Mouse (Mus musculus): ENCODE measurements around the gene Hes2. TPM values are rescaled to one million over a fixed set of nuclear protein-coding genes. Genes with fewer than 3 reads are reported as not detected.

Hes2 gene
- total RNA-seq, 2 experiments from 2014 or later: not detected

- peak in 1 of 2 experiments; percentile 53 for DNase-seq (ENCODE audit: low spot score in 2 of 2)
Observed at GRCm38 (mm10) chr4:152184353-152185035, 25.8 kb downstream of the Hes2 start.

GRCm38 (mm10) chr4:152185137-152185509 is 26.5 kb downstream of the Hes2 start:
- no peak for DNase-seq (ENCODE audit: low spot score in 2 of 2)

- no peak for DNase-seq (ENCODE audit: low spot score in 2 of 2)
Observed at GRCm38 (mm10) chr4:152185510-152186204, 27.0 kb downstream of the Hes2 start.

- DNase-seq (ENCODE audit: low spot score in 2 of 2): no peak
Observed at GRCm38 (mm10) chr4:152186205-152187082, 27.8 kb downstream of the Hes2 start.

GRCm38 (mm10) chr4:152187142-152187541 is 28.5 kb downstream of the Hes2 start:
- no peak for DNase-seq (ENCODE audit: low spot score in 2 of 2)

GRCm38 (mm10) chr4:152188651-152189050 is 30.0 kb downstream of the Hes2 start:
- DNase-seq (ENCODE audit: low spot score in 2 of 2): no peak

GRCm38 (mm10) chr4:152189071-152189470 is 30.4 kb downstream of the Hes2 start:
- no peak for DNase-seq (ENCODE audit: low spot score in 2 of 2)

- no peak for DNase-seq (ENCODE audit: low spot score in 2 of 2)
Observed at GRCm38 (mm10) chr4:152189691-152190090, 31.0 kb downstream of the Hes2 start.

- DNase-seq (ENCODE audit: low spot score in 2 of 2): no peak
Observed at GRCm38 (mm10) chr4:152190096-152190653, 31.5 kb downstream of the Hes2 start.

GRCm38 (mm10) chr4:152190701-152191100 is 32.0 kb downstream of the Hes2 start:
- DNase-seq (ENCODE audit: low spot score in 2 of 2): no peak

GRCm38 (mm10) chr4:152192569-152192968 is 33.9 kb downstream of the Hes2 start:
- no peak for DNase-seq (ENCODE audit: low spot score in 2 of 2)

- DNase-seq (ENCODE audit: low spot score in 2 of 2): no peak
Observed at GRCm38 (mm10) chr4:152194476-152195175, 36.0 kb downstream of the Hes2 start.

GRCm38 (mm10) chr4:152196276-152196675 is 37.6 kb downstream of the Hes2 start:
- no peak for DNase-seq (ENCODE audit: low spot score in 2 of 2)

GRCm38 (mm10) chr4:152197545-152197944 is 38.9 kb downstream of the Hes2 start:
- no peak for DNase-seq (ENCODE audit: low spot score in 2 of 2)

- DNase-seq (ENCODE audit: low spot score in 2 of 2): no peak
Observed at GRCm38 (mm10) chr4:152199617-152200016, 41.0 kb downstream of the Hes2 start.

- DNase-seq (ENCODE audit: low spot score in 2 of 2): no peak
Observed at GRCm38 (mm10) chr4:152201492-152201891, 42.8 kb downstream of the Hes2 start.

GRCm38 (mm10) chr4:152202418-152202817 is 43.8 kb downstream of the Hes2 start:
- DNase-seq (ENCODE audit: low spot score in 2 of 2): no peak

- DNase-seq (ENCODE audit: low spot score in 2 of 2): peak in 1 of 2 experiments; percentile 57
Observed at GRCm38 (mm10) chr4:152202905-152203304, 44.2 kb downstream of the Hes2 start.

GRCm38 (mm10) chr4:152204663-152205062 is 46.0 kb downstream of the Hes2 start:
- DNase-seq (ENCODE audit: low spot score in 2 of 2): no peak

GRCm38 (mm10) chr4:152206199-152206598 is 47.5 kb downstream of the Hes2 start:
- DNase-seq (ENCODE audit: low spot score in 2 of 2): no peak

- no peak for DNase-seq (ENCODE audit: low spot score in 2 of 2)
Observed at GRCm38 (mm10) chr4:152209623-152210022, 51.0 kb downstream of the Hes2 start.
